Mouse (Mus musculus) limb, embryonic 13.5 days (tissue): ENCODE data around the gene Dus4l. TPM values are rescaled to one million over a fixed set of nuclear protein-coding genes. Genes with fewer than 3 reads are reported as not detected.
"Not testable (repeated sequence)": the region's sequence is repeated elsewhere in the genome, so short reads cannot be mapped to it uniquely, and the experiment has no call there.

Experiments used
- ATAC-seq: fragments of 200-750 bp; cut with Nextera tagmentation; 2 replicates; pipeline ENCODE4 v1.8.0; 2017; ENCODE audit warnings: low read depth, moderate number of reproducible peaks, moderate TSS enrichment; ENCODE audit not compliant: low FRiP score
- H3K27ac ChIP-seq: fragments of 300-500 bp; sonication (generic); 2 replicates; pipeline ENCODE4 v1.5.1; 2015; ENCODE audit warnings: inconsistent platforms, mild to moderate bottlenecking, moderate library complexity
- H3K27me3 ChIP-seq: fragments of 300-500 bp; sonication (generic); 2 replicates; pipeline ENCODE4 v1.6.1; 2015; ENCODE audit warnings: mild to moderate bottlenecking, inconsistent platforms
- H3K36me3 ChIP-seq: fragments of 300-500 bp; sonication (generic); 2 replicates; pipeline ENCODE4 v1.6.1; 2015; ENCODE audit warnings: inconsistent platforms, mild to moderate bottlenecking, moderate library complexity
- H3K4me1 ChIP-seq: fragments of 300-500 bp; sonication (generic); 2 replicates; pipeline ENCODE4 v1.6.1; 2015; ENCODE audit warnings: inconsistent platforms
- H3K4me2 ChIP-seq: fragments of 300-500 bp; sonication (generic); replicated peaks from 2 replicates; pipeline ENCODE4 v1.6.1; 2015; ENCODE audit warnings: inconsistent platforms, mild to moderate bottlenecking, moderate library complexity
- H3K4me3 ChIP-seq: fragments of 300-500 bp; sonication (generic); 2 replicates; pipeline ENCODE4 v1.5.1; 2015; ENCODE audit warnings: moderate library complexity, mild to moderate bottlenecking, inconsistent platforms
- H3K9ac ChIP-seq: fragments of 300-500 bp; sonication (generic); 2 replicates; pipeline ENCODE4 v1.6.1; 2015; ENCODE audit warnings: mild to moderate bottlenecking, inconsistent platforms
- H3K9me3 ChIP-seq: fragments of 300-500 bp; sonication (generic); 2 replicates; pipeline ENCODE4 v1.6.1; 2016; ENCODE audit warnings: inconsistent platforms
- WGBS: fragments of 180-500 bp; shearing (Covaris S2); methylation state at CpG from one replicate; pipeline ENCODE4 v1.1.7; 2015; 5-methylcytosine and 5-hydroxymethylcytosine counted together
- polyA plus RNA-seq: library from polyadenylated mRNA; unstranded; fragments of >200 nt; fragmentation: Nextera tagmentation; extraction: Ambion mirVana; gene quantifications from 2 replicates; pipeline ENCODE4 v1.2.1, GENCODE M21; 2015

Dus4l gene
- polyA plus RNA-seq, 1 experiment from 2014 or later = 11.3 TPM

- Histone ChIP-seq H3K4me1 (peaks cover 12% of the 10 kb centered on the region; the same call in 1 of the 2 replicates), H3K9me3 (no peaks in the 10 kb centered on the region), H3K36me3 (peaks cover 4% of the 10 kb centered on the region), H3K27me3 (no peaks in the 10 kb centered on the region), H3K4me2 (peak within 1 kb of the TSS; percentile 78), H3K9ac (peak within 1 kb of the TSS; percentile 88), H3K27ac (peak within 1 kb of the TSS; percentile 72), H3K4me3 (peak within 1 kb of the TSS; percentile 59)
- 2% methylated on average over 73 of the region's 73 CpGs for WGBS
- peak; percentile 89 for ATAC-seq
These were observed 20.0 kb downstream of the Dus4l start, which contains the start of gene Bcap29 for GRCm38 (mm10) chr12:31634343-31635239. Gene Bcap29, minus strand, starts transcription at chr12:31634658.

GRCm38 (mm10) chr12:31633970-31634342 is 20.7 kb downstream of the Dus4l start:
- Histone ChIP-seq H3K9me3 (no peaks in the 10 kb centered on the region), H3K4me3 (peak overlapping the region; percentile 59), H3K4me1 (peaks cover 12% of the 10 kb centered on the region; the same call in 1 of the 2 replicates), H3K27ac (peak overlapping the region; percentile 72; the same call in 1 of the 2 replicates), H3K27me3 (no peaks in the 10 kb centered on the region), H3K9ac (peak overlapping the region; percentile 88), H3K36me3 (peaks cover 4% of the 10 kb centered on the region), H3K4me2 (peak overlapping the region; percentile 78)
- peak; percentile 64; the same call in 1 of the 2 replicates for ATAC-seq
- 8% methylated on average over 13 of the region's 13 CpGs for WGBS

GRCm38 (mm10) chr12:31628396-31628795 is 26.2 kb downstream of the Dus4l start:
- not testable (repeated sequence) for ATAC-seq, H3K27ac ChIP-seq, H3K4me3 ChIP-seq, H3K9ac ChIP-seq, H3K4me2 ChIP-seq, H3K27me3 ChIP-seq, H3K9me3 ChIP-seq, H3K4me1 ChIP-seq
- H3K36me3 ChIP-seq = peaks cover 29% of the 10 kb centered on the region
- 90% methylated on average over 9 of the region's 9 CpGs for WGBS

- no peak overlapping the region for H3K4me2 ChIP-seq
- H3K27ac ChIP-seq = no peak overlapping the region
- WGBS = 94% methylated on average over 1 of the region's 1 CpGs
- H3K27me3 ChIP-seq = no peaks in the 10 kb centered on the region
- no peak overlapping the region for H3K9ac ChIP-seq
- no peak overlapping the region for H3K4me3 ChIP-seq
- H3K36me3 ChIP-seq = peaks cover 36% of the 10 kb centered on the region
- no peaks in the 10 kb centered on the region for H3K4me1 ChIP-seq
- ATAC-seq = no peak
- no peaks in the 10 kb centered on the region for H3K9me3 ChIP-seq
These were observed 29.6 kb downstream of the Dus4l start for GRCm38 (mm10) chr12:31625016-31625415.

GRCm38 (mm10) chr12:31620106-31620505 is 34.5 kb downstream of the Dus4l start:
- WGBS = 75% methylated on average over 8 of the region's 8 CpGs
- no peak overlapping the region for H3K4me3 ChIP-seq
- no peaks in the 10 kb centered on the region for H3K27me3 ChIP-seq
- H3K9ac ChIP-seq = no peak overlapping the region
- H3K9me3 ChIP-seq = no peaks in the 10 kb centered on the region
- H3K27ac ChIP-seq = no peak overlapping the region
- no peak overlapping the region for H3K4me2 ChIP-seq
- H3K4me1 ChIP-seq = no peaks in the 10 kb centered on the region
- H3K36me3 ChIP-seq = peaks cover 24% of the 10 kb centered on the region
- ATAC-seq = no peak

- H3K27ac ChIP-seq = no peak overlapping the region
- ATAC-seq = no peak
- no peaks in the 10 kb centered on the region for H3K4me1 ChIP-seq
- H3K27me3 ChIP-seq = no peaks in the 10 kb centered on the region
- H3K4me3 ChIP-seq = no peak overlapping the region
- 77% methylated on average over 4 of the region's 4 CpGs for WGBS
- H3K9ac ChIP-seq = no peak overlapping the region
- H3K36me3 ChIP-seq = peaks cover 22% of the 10 kb centered on the region
- no peak overlapping the region for H3K4me2 ChIP-seq
- H3K9me3 ChIP-seq = no peaks in the 10 kb centered on the region
These were observed 41.3 kb downstream of the Dus4l start for GRCm38 (mm10) chr12:31613353-31613752.

GRCm38 (mm10) chr12:31608138-31608537 is 46.5 kb downstream of the Dus4l start:
- no peaks in the 10 kb centered on the region for H3K4me1 ChIP-seq

GRCm38 (mm10) chr12:31604894-31605293 is 49.7 kb downstream of the Dus4l start:
- Histone ChIP-seq H3K4me2 (no peak overlapping the region), H3K27ac (no peak overlapping the region), H3K27me3 (no peaks in the 10 kb centered on the region), H3K4me1 (no peaks in the 10 kb centered on the region), H3K9me3 (no peaks in the 10 kb centered on the region), H3K36me3 (peaks cover 3% of the 10 kb centered on the region; the same call in 1 of the 2 replicates), H3K9ac (no peak overlapping the region), H3K4me3 (no peak overlapping the region)
- ATAC-seq = no peak
- 49% methylated on average over 3 of the region's 3 CpGs for WGBS

More at GRCm38 (mm10) chr12:31608138-31608537, 46.5 kb downstream of the Dus4l start:
- Histone ChIP-seq H3K4me3 (no peak overlapping the region), H3K9me3 (no peaks in the 10 kb centered on the region), H3K9ac (no peak overlapping the region), H3K4me2 (no peak overlapping the region), H3K27me3 (no peaks in the 10 kb centered on the region), H3K27ac (no peak overlapping the region), H3K36me3 (peaks cover 10% of the 10 kb centered on the region; the same call in 1 of the 2 replicates)
- 40% methylated on average over 3 of the region's 3 CpGs for WGBS
- ATAC-seq = no peak

- no peak for ATAC-seq
- no peak overlapping the region for H3K4me2 ChIP-seq
- H3K9me3 ChIP-seq = no peaks in the 10 kb centered on the region
- no peak overlapping the region for H3K9ac ChIP-seq
- no peak overlapping the region for H3K4me3 ChIP-seq
- no peaks in the 10 kb centered on the region for H3K27me3 ChIP-seq
- H3K36me3 ChIP-seq = peaks cover 7% of the 10 kb centered on the region; the same call in 1 of the 2 replicates
- no peak overlapping the region for H3K27ac ChIP-seq
- H3K4me1 ChIP-seq = no peaks in the 10 kb centered on the region
- WGBS = 79% methylated on average over 6 of the region's 6 CpGs
These were observed 51.0 kb downstream of the Dus4l start for GRCm38 (mm10) chr12:31603586-31603985.

- Histone ChIP-seq H3K4me1 (no peaks in the 10 kb centered on the region), H3K36me3 (peaks cover 7% of the 10 kb centered on the region; the same call in 1 of the 2 replicates), H3K27ac (no peak overlapping the region), H3K9me3 (no peaks in the 10 kb centered on the region), H3K9ac (no peak overlapping the region), H3K4me3 (no peak overlapping the region), H3K27me3 (no peaks in the 10 kb centered on the region), H3K4me2 (no peak overlapping the region)
- 74% methylated on average over 3 of the region's 3 CpGs for WGBS
- no peak for ATAC-seq
These were observed 60.3 kb downstream of the Dus4l start for GRCm38 (mm10) chr12:31594296-31594695.

- no peak overlapping the region for H3K4me3 ChIP-seq
- WGBS = 32% methylated on average over 3 of the region's 3 CpGs
- no peak overlapping the region for H3K9ac ChIP-seq
- 0 out of 2 replicates have a peak, but pooled peaks cover 3% of the 10 kb centered on the region for H3K9me3 ChIP-seq
- no peaks in the 10 kb centered on the region for H3K27me3 ChIP-seq
- H3K36me3 ChIP-seq = peaks cover 7% of the 10 kb centered on the region; the same call in 1 of the 2 replicates
- H3K4me2 ChIP-seq = no peak overlapping the region
- no peak for ATAC-seq
- H3K27ac ChIP-seq = no peak overlapping the region
- H3K4me1 ChIP-seq = no peaks in the 10 kb centered on the region
These were observed 62.6 kb downstream of the Dus4l start for GRCm38 (mm10) chr12:31592011-31592410.
